Mouse (Mus musculus) layer of hippocampus, adult 2 months (tissue): ENCODE measurements around the gene Macrod2. TPM values are rescaled to one million over a fixed set of nuclear protein-coding genes. Genes with fewer than 3 reads are reported as not detected.

Experiments used
- DNase-seq, 2 experiments: peaks; one replicate each; pipeline ENCODE4 v3.0.0; 2022; ENCODE audit warnings: low spot score in 2 of 2
- H3K27ac ChIP-seq: fragments of 200-600 bp; 2 replicates; pipeline ENCODE4 v1.8.1; 2022
- H3K4me3 ChIP-seq: fragments of 200-600 bp; 2 replicates; pipeline ENCODE4 v1.8.1; 2022; ENCODE audit warnings: mild to moderate bottlenecking
- CTCF ChIP-seq: fragments of 200-600 bp; conservative IDR thresholded peaks from 2 replicates; pipeline ENCODE4 v1.8.1; 2022; ENCODE audit warnings: antibody characterized with exemption, mild to moderate bottlenecking, moderate library complexity
- total RNA-seq, 2 experiments: library from RNA; stranded (reverse); gene quantifications; 2 replicates each; pipeline ENCODE4 v1.2.3; 2021

Macrod2 gene
- total RNA-seq, 2 experiments from 2014 or later = 47.4 to 55.5 TPM

- H3K4me3 ChIP-seq = no peak overlapping the region
- DNase-seq = no peak
- no peak for TF ChIP-seq CTCF
- no peak overlapping the region for H3K27ac ChIP-seq
Observed at GRCm38 (mm10) chr2:141217925-141218324, 822.8 kb downstream of the Macrod2 start.

- no peak for DNase-seq
- no peak overlapping the region for H3K4me3 ChIP-seq
- TF ChIP-seq CTCF = no peak
- no peak overlapping the region for H3K27ac ChIP-seq
Observed at GRCm38 (mm10) chr2:141228809-141229208, 833.7 kb downstream of the Macrod2 start.

- no peak overlapping the region for H3K4me3 ChIP-seq
- no peak for DNase-seq
- TF ChIP-seq CTCF = no peak
- no peak overlapping the region for H3K27ac ChIP-seq
Observed at GRCm38 (mm10) chr2:141229820-141230219, 834.7 kb downstream of the Macrod2 start.

- peak overlapping the region; percentile 36 for H3K4me3 ChIP-seq
- H3K27ac ChIP-seq = peak overlapping the region; percentile 29; the same call in 1 of the 2 replicates
- DNase-seq = peak; percentile 14 to 19
- no peak for TF ChIP-seq CTCF
Observed at GRCm38 (mm10) chr2:141231011-141231668, 836.0 kb downstream of the Macrod2 start.

- TF ChIP-seq CTCF = no peak
- no peak overlapping the region for H3K4me3 ChIP-seq
- no peak for DNase-seq
- no peak overlapping the region for H3K27ac ChIP-seq
Observed at GRCm38 (mm10) chr2:141234306-141234705, 839.2 kb downstream of the Macrod2 start.

- no peak for TF ChIP-seq CTCF
- H3K27ac ChIP-seq = no peak overlapping the region
- no peak for DNase-seq
- H3K4me3 ChIP-seq = no peak overlapping the region
Observed at GRCm38 (mm10) chr2:141234724-141235453, 839.8 kb downstream of the Macrod2 start.

- no peak overlapping the region for H3K4me3 ChIP-seq
- no peak for TF ChIP-seq CTCF
- no peak overlapping the region for H3K27ac ChIP-seq
- DNase-seq = no peak
Observed at GRCm38 (mm10) chr2:141247680-141248079, 852.6 kb downstream of the Macrod2 start.

- no peak for TF ChIP-seq CTCF
- Histone ChIP-seq H3K27ac (no peak overlapping the region), H3K4me3 (no peak overlapping the region)
- no peak for DNase-seq
Observed at GRCm38 (mm10) chr2:141264582-141264981, 869.5 kb downstream of the Macrod2 start.

- DNase-seq = no peak
- Histone ChIP-seq H3K27ac (no peak overlapping the region), H3K4me3 (no peak overlapping the region)
- TF ChIP-seq CTCF = no peak
Observed at GRCm38 (mm10) chr2:141266591-141266990, 871.5 kb downstream of the Macrod2 start.

GRCm38 (mm10) chr2:141271541-141271940 lies 876.4 kb downstream of the Macrod2 start:
- peak; percentile 0 to 11 for DNase-seq
- no peak overlapping the region for H3K27ac ChIP-seq
- H3K4me3 ChIP-seq = no peak overlapping the region
- no peak for TF ChIP-seq CTCF

- DNase-seq = no peak
- no peak for TF ChIP-seq CTCF
- Histone ChIP-seq H3K4me3 (no peak overlapping the region), H3K27ac (no peak overlapping the region)
Observed at GRCm38 (mm10) chr2:141272966-141273365, 877.9 kb downstream of the Macrod2 start.

- no peak for DNase-seq
- H3K4me3 ChIP-seq = no peak overlapping the region
- TF ChIP-seq CTCF = no peak
- H3K27ac ChIP-seq = no peak overlapping the region
Observed at GRCm38 (mm10) chr2:141274262-141274661, 879.2 kb downstream of the Macrod2 start.

GRCm38 (mm10) chr2:141279130-141279698 lies 884.1 kb downstream of the Macrod2 start:
- no peak for DNase-seq
- no peak for TF ChIP-seq CTCF
- no peak overlapping the region for H3K4me3 ChIP-seq
- H3K27ac ChIP-seq = no peak overlapping the region
